Mouse (Mus musculus): ENCODE results near the gene Flii.

Flii gene

DNA sequence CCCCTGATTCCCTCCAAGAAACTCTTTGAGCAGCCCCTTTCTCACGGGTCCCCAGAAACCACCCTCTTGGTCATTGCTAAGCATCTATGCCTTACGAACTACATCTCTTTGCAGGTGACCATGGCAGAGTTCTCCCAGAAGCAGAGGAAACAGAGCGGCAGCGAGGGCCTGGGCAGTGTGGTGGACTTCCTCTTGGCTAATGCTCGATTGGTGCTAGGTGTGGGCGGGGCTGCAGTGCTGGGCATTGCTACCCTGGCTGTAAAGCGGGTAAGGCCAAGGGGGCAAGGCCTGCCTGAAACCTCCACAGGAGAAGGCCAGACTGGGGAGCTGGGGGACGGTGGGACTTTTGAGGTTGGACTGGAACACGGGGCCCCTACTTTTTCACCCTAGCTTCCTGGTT, 3.1 kb upstream of the Flii start:
- H3K9me3 ChIP-seq (ENCODE audit: low read length), result no peaks in the 10 kb centered on the region
- H3K4me1 ChIP-seq (replicated peaks; ENCODE audit: low read depth, low read length), result peaks cover 70% of the 10 kb centered on the region
- TF ChIP-seq CTCF (conservative IDR thresholded peaks at IDR 0.05; ENCODE audit: low read length), result no peak
- no peak for TF ChIP-seq POU5F1 (IDR thresholded peaks at IDR 0.05; ENCODE audit: borderline replicate concordance, low read length)
- no peak for TF ChIP-seq NANOG (IDR thresholded peaks at IDR 0.05; ENCODE audit: borderline replicate concordance, low read length)
- H3K36me3 ChIP-seq (ENCODE audit: insufficient read depth, low read length), result peaks cover 39% of the 10 kb centered on the region
- H3K4me3 ChIP-seq (replicated peaks; ENCODE audit: low read length), result no peak overlapping the region
- H3K27me3 ChIP-seq (ENCODE audit: insufficient read depth, low read length), result peaks cover 6% of the 10 kb centered on the region; the same call in 1 of the 2 replicates

DNA sequence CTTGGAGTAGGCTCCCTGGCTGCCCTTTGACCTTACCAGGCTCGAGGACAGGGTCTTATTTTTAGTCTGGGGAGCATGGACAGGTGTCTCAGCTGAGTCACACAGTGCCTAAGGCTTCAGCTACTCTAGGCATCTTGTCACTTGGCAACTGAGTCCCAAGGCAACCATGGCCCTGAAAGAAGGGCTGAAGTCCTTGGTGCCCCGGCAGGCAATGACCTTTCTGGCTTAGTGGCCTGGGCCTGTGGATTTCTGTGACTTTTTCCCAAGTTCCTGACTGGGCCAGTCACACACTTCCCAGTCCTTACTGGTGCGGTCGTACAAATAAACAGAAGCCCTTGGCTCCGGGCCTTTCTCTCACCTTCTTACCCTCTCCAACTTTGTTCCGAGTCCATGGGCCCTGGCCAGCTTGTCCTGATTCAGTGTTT, 2.2 kb upstream of the Flii start:
- no peaks in the 10 kb centered on the region for H3K9me3 ChIP-seq (ENCODE audit: low read length)
- peaks cover 71% of the 10 kb centered on the region for H3K4me1 ChIP-seq (replicated peaks; ENCODE audit: low read depth, low read length)
- TF ChIP-seq POU5F1 (IDR thresholded peaks at IDR 0.05; ENCODE audit: borderline replicate concordance, low read length) (no peak), NANOG (IDR thresholded peaks at IDR 0.05; ENCODE audit: borderline replicate concordance, low read length) (no peak), CTCF (conservative IDR thresholded peaks at IDR 0.05; ENCODE audit: low read length) (no peak)
- peaks cover 43% of the 10 kb centered on the region for H3K36me3 ChIP-seq (ENCODE audit: insufficient read depth, low read length)
- H3K4me3 ChIP-seq (replicated peaks; ENCODE audit: low read length), result peak overlapping the region; percentile 89
- peaks cover 6% of the 10 kb centered on the region; the same call in 1 of the 2 replicates for H3K27me3 ChIP-seq (ENCODE audit: insufficient read depth, low read length)

DNA sequence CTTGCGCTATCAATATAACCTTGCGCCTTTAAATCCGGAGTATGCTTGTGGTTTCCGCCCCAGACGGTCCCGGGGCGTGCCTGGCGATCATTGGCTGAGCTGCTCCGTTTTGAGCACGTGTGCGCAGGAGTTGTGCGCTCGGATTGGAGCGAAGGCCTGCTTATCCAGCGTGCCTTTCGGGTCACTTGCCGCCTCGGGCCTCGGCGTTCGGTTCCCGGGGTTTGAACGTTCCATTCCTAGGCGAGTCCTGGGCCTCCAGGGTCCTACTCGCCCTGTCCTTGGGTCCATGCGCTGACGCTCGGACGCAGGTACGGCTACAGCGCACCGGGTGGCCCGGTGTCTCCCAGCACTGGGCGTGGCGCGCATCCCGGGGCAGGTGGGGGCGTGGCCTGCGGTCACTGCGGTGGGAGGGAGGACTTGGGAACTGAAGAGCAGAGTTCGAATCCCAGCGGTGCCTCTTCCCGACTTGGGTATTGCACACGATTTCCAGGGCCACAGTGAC, 1.2 kb upstream of the Flii start, which contains the start of gene Mief2:
Mief2 (plus strand) TSS at position 139 of the 502 bp plus-strand sequence.
- peaks cover 6% of the 10 kb centered on the region; the same call in 1 of the 2 replicates for H3K27me3 ChIP-seq (ENCODE audit: insufficient read depth, low read length)
- peaks cover 44% of the 10 kb centered on the region for H3K36me3 ChIP-seq (ENCODE audit: insufficient read depth, low read length)
- peak within 1 kb of the TSS; percentile 89 for H3K4me3 ChIP-seq (replicated peaks; ENCODE audit: low read length)
- H3K4me1 ChIP-seq (replicated peaks; ENCODE audit: low read depth, low read length), result peaks cover 67% of the 10 kb centered on the region
- TF ChIP-seq NANOG (IDR thresholded peaks at IDR 0.05; ENCODE audit: borderline replicate concordance, low read length) (no peak), CTCF (conservative IDR thresholded peaks at IDR 0.05; ENCODE audit: low read length) (no peak), POU5F1 (IDR thresholded peaks at IDR 0.05; ENCODE audit: borderline replicate concordance, low read length) (no peak)
- no peaks in the 10 kb centered on the region for H3K9me3 ChIP-seq (ENCODE audit: low read length)

DNA sequence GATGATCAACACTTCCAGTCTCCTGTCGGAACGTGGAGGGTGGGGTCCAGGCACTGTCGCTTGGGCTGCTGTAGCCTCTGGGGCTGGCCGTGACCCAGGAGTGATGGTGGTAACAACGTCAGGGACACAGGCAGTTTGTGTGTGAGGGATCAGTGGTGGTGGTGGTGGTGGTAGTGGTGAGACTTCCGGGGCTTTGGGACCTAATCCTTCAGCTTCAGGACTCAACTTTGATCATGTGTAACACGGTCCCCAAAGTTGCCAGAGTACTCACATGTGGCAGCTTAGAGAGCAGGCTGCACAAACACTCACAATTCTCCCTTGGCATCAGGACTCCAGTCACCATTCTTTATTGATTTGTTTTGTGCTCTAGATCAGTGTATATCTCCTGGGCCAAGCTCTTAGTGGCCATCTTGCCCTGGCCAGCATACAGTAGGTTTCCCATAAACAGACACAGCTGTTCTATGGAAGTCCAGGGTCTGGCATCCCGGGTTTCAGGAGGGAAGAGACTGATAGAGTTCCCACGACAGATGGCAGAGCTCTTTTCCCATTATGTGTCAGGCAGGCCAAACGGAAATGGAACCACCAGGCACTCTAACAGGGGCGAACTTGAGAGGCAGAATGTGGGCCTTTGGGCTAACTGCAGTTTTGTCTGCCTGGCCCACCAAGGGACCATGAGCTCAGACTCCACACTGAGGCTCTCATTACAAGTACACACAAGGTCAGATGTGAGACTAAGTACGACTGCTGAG, 503 bp upstream of the Flii start:
- no peak for TF ChIP-seq CTCF (conservative IDR thresholded peaks at IDR 0.05; ENCODE audit: low read length)
- no peak for TF ChIP-seq NANOG (IDR thresholded peaks at IDR 0.05; ENCODE audit: borderline replicate concordance, low read length)
- no peak for TF ChIP-seq POU5F1 (IDR thresholded peaks at IDR 0.05; ENCODE audit: borderline replicate concordance, low read length)
- Histone ChIP-seq H3K36me3 (ENCODE audit: insufficient read depth, low read length) (peaks cover 44% of the 10 kb centered on the region), H3K4me1 (replicated peaks; ENCODE audit: low read depth, low read length) (peaks cover 66% of the 10 kb centered on the region), H3K27me3 (ENCODE audit: insufficient read depth, low read length) (peaks cover 6% of the 10 kb centered on the region; the same call in 1 of the 2 replicates), H3K4me3 (replicated peaks; ENCODE audit: low read length) (peak overlapping the region; percentile 89), H3K9me3 (ENCODE audit: low read length) (no peaks in the 10 kb centered on the region)

DNA sequence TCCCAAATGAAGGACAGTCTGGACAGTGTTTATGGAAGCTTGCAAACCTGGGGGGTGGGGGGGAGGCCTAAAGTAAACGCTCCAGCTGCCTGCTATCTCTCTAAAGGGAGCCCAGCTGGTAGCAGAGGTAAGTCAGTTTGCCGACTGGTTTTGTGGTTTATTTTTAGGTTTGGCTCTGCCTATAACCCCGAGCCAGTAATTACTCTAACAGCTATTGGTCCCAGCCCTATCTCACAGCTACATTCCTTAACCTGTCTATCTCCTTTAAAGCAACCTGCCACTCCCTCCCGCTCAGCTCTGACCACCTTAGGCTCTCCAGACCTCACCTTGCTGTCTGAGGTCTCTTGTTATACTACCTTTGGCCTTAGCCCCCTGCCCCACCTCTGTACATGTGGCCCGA, 7.8 kb downstream of the Flii start:
- H3K4me3 ChIP-seq (replicated peaks; ENCODE audit: low read length), result no peak overlapping the region
- peaks cover 99% of the 10 kb centered on the region for H3K36me3 ChIP-seq (ENCODE audit: insufficient read depth, low read length)
- H3K4me1 ChIP-seq (replicated peaks; ENCODE audit: low read depth, low read length), result peaks cover 24% of the 10 kb centered on the region
- H3K9me3 ChIP-seq (ENCODE audit: low read length), result no peaks in the 10 kb centered on the region
- no peaks in the 10 kb centered on the region for H3K27me3 ChIP-seq (ENCODE audit: insufficient read depth, low read length)
- no peak for TF ChIP-seq CTCF (conservative IDR thresholded peaks at IDR 0.05; ENCODE audit: low read length)
- TF ChIP-seq POU5F1 (IDR thresholded peaks at IDR 0.05; ENCODE audit: borderline replicate concordance, low read length), result no peak
- TF ChIP-seq NANOG (IDR thresholded peaks at IDR 0.05; ENCODE audit: borderline replicate concordance, low read length), result no peak

DNA sequence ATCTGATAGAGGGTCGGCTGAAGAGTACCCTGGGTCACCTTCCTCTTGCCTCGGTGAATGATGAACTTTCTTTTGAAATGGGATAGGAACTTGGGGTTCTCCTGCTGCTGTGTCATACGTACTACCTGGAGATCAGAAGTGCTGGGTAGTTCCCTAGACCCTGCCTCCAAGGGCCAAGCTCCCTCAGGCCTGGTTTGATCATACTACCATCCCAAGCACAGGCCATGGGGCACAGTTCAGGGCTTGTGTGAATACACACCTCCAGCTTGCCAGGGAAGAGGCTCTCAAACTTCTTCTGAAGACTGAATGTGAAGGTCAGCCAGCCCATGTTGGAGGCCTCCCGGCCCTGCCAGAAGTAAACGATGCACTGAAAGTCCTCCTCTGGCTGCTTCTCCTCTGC, 11.2 kb downstream of the Flii start:
- Histone ChIP-seq H3K9me3 (ENCODE audit: low read length) (no peaks in the 10 kb centered on the region), H3K4me3 (replicated peaks; ENCODE audit: low read length) (no peak overlapping the region), H3K4me1 (replicated peaks; ENCODE audit: low read depth, low read length) (peaks cover 49% of the 10 kb centered on the region), H3K36me3 (ENCODE audit: insufficient read depth, low read length) (peaks cover 99% of the 10 kb centered on the region), H3K27me3 (ENCODE audit: insufficient read depth, low read length) (no peaks in the 10 kb centered on the region)
- no peak for TF ChIP-seq POU5F1 (IDR thresholded peaks at IDR 0.05; ENCODE audit: borderline replicate concordance, low read length)
- TF ChIP-seq CTCF (conservative IDR thresholded peaks at IDR 0.05; ENCODE audit: low read length), result no peak
- no peak for TF ChIP-seq NANOG (IDR thresholded peaks at IDR 0.05; ENCODE audit: borderline replicate concordance, low read length)

DNA sequence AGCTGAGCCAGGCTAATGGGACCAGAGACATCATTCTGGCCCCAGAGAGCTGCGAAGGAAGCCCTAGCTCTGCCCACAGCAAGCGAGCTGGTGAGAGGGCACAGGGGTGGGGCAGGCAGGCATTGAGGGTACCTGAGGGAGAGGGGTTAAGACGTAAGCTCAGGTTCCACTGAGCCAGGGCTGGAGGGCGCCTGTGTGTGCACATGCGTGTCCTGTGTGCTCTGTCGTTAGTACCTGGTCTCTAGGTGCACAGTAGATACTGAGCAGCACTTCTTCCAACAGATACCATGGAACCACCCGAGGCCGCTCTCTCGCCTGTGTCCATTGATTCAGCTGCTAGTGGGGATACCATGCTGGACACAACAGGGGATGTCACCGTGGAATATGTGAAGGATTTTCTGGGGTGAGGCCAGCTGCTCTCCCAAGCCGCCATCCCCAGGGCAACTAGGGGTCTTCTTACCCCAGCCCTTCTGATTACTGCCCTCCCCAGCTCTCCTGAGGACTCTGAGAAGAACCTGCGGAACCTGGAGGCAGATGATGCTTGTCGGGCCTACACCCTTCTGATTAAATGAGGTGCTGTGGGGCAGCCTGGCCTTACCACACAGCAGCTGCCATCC, 14.3 kb downstream of the Flii start:
- Histone ChIP-seq H3K9me3 (ENCODE audit: low read length) (no peaks in the 10 kb centered on the region), H3K4me1 (replicated peaks; ENCODE audit: low read depth, low read length) (peaks cover 65% of the 10 kb centered on the region), H3K36me3 (ENCODE audit: insufficient read depth, low read length) (peaks cover 99% of the 10 kb centered on the region), H3K4me3 (replicated peaks; ENCODE audit: low read length) (no peak overlapping the region), H3K27me3 (ENCODE audit: insufficient read depth, low read length) (no peaks in the 10 kb centered on the region)
- TF ChIP-seq CTCF (conservative IDR thresholded peaks at IDR 0.05; ENCODE audit: low read length) (no peak), NANOG (IDR thresholded peaks at IDR 0.05; ENCODE audit: borderline replicate concordance, low read length) (no peak), POU5F1 (IDR thresholded peaks at IDR 0.05; ENCODE audit: borderline replicate concordance, low read length) (no peak)

DNA sequence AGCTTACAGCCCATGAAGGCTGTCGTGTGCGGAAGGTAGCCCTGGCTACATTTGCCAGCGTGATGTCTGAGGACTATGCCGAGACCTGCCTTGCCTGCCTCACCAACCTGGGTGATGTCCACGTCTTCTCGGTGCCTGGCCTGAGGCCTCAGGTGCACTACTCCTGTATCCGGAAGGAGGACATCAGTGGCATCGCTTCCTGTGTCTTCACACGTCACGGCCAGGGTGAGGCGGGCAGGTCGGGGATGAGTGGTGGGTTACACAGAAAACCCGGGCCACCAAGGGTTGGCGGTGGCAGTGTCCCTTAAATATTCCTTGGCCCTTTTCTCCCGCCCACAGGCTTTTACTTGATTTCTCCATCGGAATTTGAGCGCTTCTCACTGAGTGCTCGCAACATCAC, 15.0 kb downstream of the Flii start:
- H3K36me3 ChIP-seq (ENCODE audit: insufficient read depth, low read length), result peaks cover 100% of the 10 kb centered on the region
- no peaks in the 10 kb centered on the region for H3K9me3 ChIP-seq (ENCODE audit: low read length)
- TF ChIP-seq POU5F1 (IDR thresholded peaks at IDR 0.05; ENCODE audit: borderline replicate concordance, low read length), result no peak
- no peaks in the 10 kb centered on the region for H3K27me3 ChIP-seq (ENCODE audit: insufficient read depth, low read length)
- H3K4me1 ChIP-seq (replicated peaks; ENCODE audit: low read depth, low read length), result peaks cover 72% of the 10 kb centered on the region
- H3K4me3 ChIP-seq (replicated peaks; ENCODE audit: low read length), result no peak overlapping the region

Data from E14TG2a.4 (cell line).